Mouse (Mus musculus) midbrain, postnatal 0 days (tissue): ENCODE measurements around the gene Olfr237-ps1. TPM values are rescaled to one million over a fixed set of nuclear protein-coding genes. Genes with fewer than 3 reads are reported as not detected.

Experiments
- ATAC-seq: fragments of 200-750 bp; cut with Nextera tagmentation; 2 replicates; pipeline ENCODE4 v1.8.0; 2017; ENCODE audit warnings: moderate number of reproducible peaks, mild to moderate bottlenecking, moderate TSS enrichment, moderate library complexity; ENCODE audit not compliant: low FRiP score
- DNase-seq: peaks from one replicate; pipeline ENCODE4 v3.0.0-alpha.2; 2015; ENCODE audit warnings: low spot score
- H3K27ac ChIP-seq: fragments of 300-500 bp; sonication (generic); 2 replicates; pipeline ENCODE4 v1.5.1; 2014; ENCODE audit warnings: low read depth, mild to moderate bottlenecking, low read length, mixed read lengths
- H3K27me3 ChIP-seq: fragments of 300-500 bp; sonication (generic); 2 replicates; pipeline ENCODE4 v1.6.1; 2014; ENCODE audit warnings: low read length, control low read depth, mixed read lengths; ENCODE audit not compliant: insufficient read depth
- H3K36me3 ChIP-seq: fragments of 300-500 bp; sonication (generic); 2 replicates; pipeline ENCODE4 v1.6.1; 2014; ENCODE audit warnings: low read length, control low read depth, mixed read lengths; ENCODE audit not compliant: insufficient read depth
- H3K4me1 ChIP-seq: fragments of 300-500 bp; sonication (generic); 2 replicates; pipeline ENCODE4 v1.6.1; 2014; ENCODE audit warnings: mild to moderate bottlenecking, control low read depth, antibody characterized with exemption, low read length, mixed read lengths; ENCODE audit not compliant: insufficient read depth
- H3K4me2 ChIP-seq: fragments of 300-500 bp; sonication (generic); 2 replicates; pipeline ENCODE4 v1.6.1; 2014; ENCODE audit warnings: low read depth, mild to moderate bottlenecking, low read length, mixed read lengths; ENCODE audit not compliant: poor library complexity, severe bottlenecking
- H3K4me3 ChIP-seq: fragments of 300-500 bp; sonication (generic); 2 replicates; pipeline ENCODE4 v1.5.1; 2014; ENCODE audit warnings: low read depth, mild to moderate bottlenecking, low read length, moderate library complexity
- H3K9ac ChIP-seq: fragments of 300-500 bp; sonication (generic); replicated peaks from 2 replicates; pipeline ENCODE4 v1.6.1; 2014; ENCODE audit warnings: mild to moderate bottlenecking, low read length, moderate library complexity, mixed read lengths; ENCODE audit not compliant: poor library complexity, severe bottlenecking
- H3K9me3 ChIP-seq: fragments of 300-500 bp; sonication (generic); 2 replicates; pipeline ENCODE4 v1.6.1; 2016; ENCODE audit warnings: low read length, control low read depth
- CTCF ChIP-seq: IDR thresholded peaks from 2 replicates; pipeline ENCODE4 v1.5.1; 2016; ENCODE audit warnings: antibody characterized with exemption, mild to moderate bottlenecking
- WGBS: fragments of 180-500 bp; shearing (Covaris S2); extraction: QIAGEN DNeasy Blood & Tissue Kit; methylation state at CpG from one replicate; pipeline ENCODE4 v1.1.7; 2014; 5-methylcytosine and 5-hydroxymethylcytosine counted together
- polyA plus RNA-seq: library from polyadenylated mRNA; unstranded; fragments of >200 nt; fragmentation: Nextera tagmentation; extraction: Ambion mirVana; gene quantifications from 2 replicates; pipeline ENCODE4 v1.2.1, GENCODE M21; 2015
- total RNA-seq: library from RNA; depleted of rRNA; stranded (reverse); fragments of >200 nt; gene quantifications from 2 replicates; pipeline ENCODE4 v1.2.3, GENCODE M21; 2014

Gene Olfr237-ps1
- total and polyA plus RNA-seq, 2 experiments from 2014 or later: 0.15 TPM; not detected in 1

DNA sequence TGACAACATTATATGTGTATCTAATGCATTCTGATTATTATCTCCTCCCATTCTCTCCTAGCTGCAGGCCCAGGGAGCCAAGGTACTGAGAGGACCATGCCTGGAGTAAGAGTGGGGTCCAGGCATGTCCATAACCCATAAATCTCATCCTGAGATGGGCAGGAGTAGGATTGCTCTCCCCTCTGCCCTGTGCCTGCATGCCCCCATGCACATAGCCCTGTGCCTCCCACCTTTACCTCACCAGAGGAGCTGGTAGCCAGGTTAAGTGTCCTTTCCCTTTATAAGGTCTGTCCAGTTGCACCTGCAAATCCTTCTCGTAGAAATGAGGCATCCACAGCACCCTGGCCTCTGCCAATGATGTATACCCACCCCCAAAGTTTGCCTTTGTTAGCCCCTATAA is 31.8 kb downstream of the Olfr237-ps1 start:
- H3K27ac ChIP-seq: no peak overlapping the region; the same call in 1 of the 2 replicates
- ATAC-seq: 0 out of 2 replicates have a peak, but pooled peaks have one; percentile 18

GRCm38 (mm10) chr6:43178584-43179501 is 32.5 kb downstream of the Olfr237-ps1 start:
- no peak overlapping the region for H3K9ac ChIP-seq
- no peak overlapping the region for H3K4me2 ChIP-seq
- DNase-seq (peak; percentile 32), ATAC-seq (peak; percentile 56; the same call in 1 of the 2 replicates)
- H3K36me3 ChIP-seq: no peaks in the 10 kb centered on the region
- no peaks in the 10 kb centered on the region for H3K9me3 ChIP-seq
- no peak overlapping the region for H3K4me3 ChIP-seq
- 30% methylated on average over 6 of the region's 6 CpGs for WGBS
- H3K27ac ChIP-seq: no peak overlapping the region; the same call in 1 of the 2 replicates
- no peak for TF ChIP-seq CTCF
- 0 out of 2 replicates have a peak, but pooled peaks cover 3% of the 10 kb centered on the region for H3K4me1 ChIP-seq
- no peaks in the 10 kb centered on the region for H3K27me3 ChIP-seq

More for the DNA sequence above, 31.8 kb downstream of the Olfr237-ps1 start:
- TF ChIP-seq CTCF: no peak
- no peaks in the 10 kb centered on the region for H3K27me3 ChIP-seq
- H3K4me2 ChIP-seq: no peak overlapping the region
- 57% methylated on average over 1 of the region's 1 CpGs for WGBS
- no peaks in the 10 kb centered on the region for H3K36me3 ChIP-seq
- H3K4me1 ChIP-seq: 0 out of 2 replicates have a peak, but pooled peaks cover 3% of the 10 kb centered on the region
- no peaks in the 10 kb centered on the region for H3K9me3 ChIP-seq
- H3K4me3 ChIP-seq: no peak overlapping the region
- no peak for DNase-seq
- no peak overlapping the region for H3K9ac ChIP-seq

DNA sequence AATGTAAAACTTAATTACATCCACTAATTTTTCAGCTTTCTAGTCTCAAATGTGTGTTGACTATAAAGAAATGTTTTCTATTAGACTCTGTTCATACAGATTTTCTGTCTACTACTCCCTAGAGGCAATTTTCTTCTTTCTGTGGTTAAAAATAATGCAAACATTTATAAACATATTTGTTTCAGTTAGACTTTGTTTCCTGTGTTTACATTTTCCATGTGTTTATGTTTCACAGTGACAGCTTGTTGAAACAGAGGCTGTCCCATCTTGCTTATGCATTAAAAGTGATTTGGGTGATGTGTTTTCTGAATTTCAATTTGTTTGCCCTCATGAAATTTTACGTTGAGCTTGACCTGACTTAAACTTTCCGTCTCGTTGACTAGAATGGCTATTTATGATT is 44.6 kb downstream of the Olfr237-ps1 start:
- Histone ChIP-seq H3K9ac (no peak overlapping the region), H3K4me1 (no peaks in the 10 kb centered on the region), H3K9me3 (no peaks in the 10 kb centered on the region), H3K4me3 (no peak overlapping the region), H3K27ac (no peak overlapping the region), H3K4me2 (no peak overlapping the region), H3K27me3 (no peaks in the 10 kb centered on the region), H3K36me3 (no peaks in the 10 kb centered on the region)
- no peak for TF ChIP-seq CTCF
- ATAC-seq: no peak
- DNase-seq: no peak
- 87% methylated on average over 3 of the region's 3 CpGs for WGBS

- Histone ChIP-seq H3K9ac (no peak within 1 kb of the TSS), H3K9me3 (no peaks in the 10 kb centered on the region), H3K4me3 (no peak within 1 kb of the TSS), H3K4me1 (no peaks in the 10 kb centered on the region), H3K27ac (no peak within 1 kb of the TSS), H3K4me2 (no peak within 1 kb of the TSS), H3K36me3 (no peaks in the 10 kb centered on the region), H3K27me3 (no peaks in the 10 kb centered on the region)
- DNase-seq: peak; percentile 24
- no peak for ATAC-seq
- no peak for TF ChIP-seq CTCF
Measured at GRCm38 (mm10) chr6:43196781-43197180, 50.4 kb downstream of the Olfr237-ps1 start, which contains the start of gene Olfr435. Olfr435 (plus strand) TSS chr6:43197146.

DNA sequence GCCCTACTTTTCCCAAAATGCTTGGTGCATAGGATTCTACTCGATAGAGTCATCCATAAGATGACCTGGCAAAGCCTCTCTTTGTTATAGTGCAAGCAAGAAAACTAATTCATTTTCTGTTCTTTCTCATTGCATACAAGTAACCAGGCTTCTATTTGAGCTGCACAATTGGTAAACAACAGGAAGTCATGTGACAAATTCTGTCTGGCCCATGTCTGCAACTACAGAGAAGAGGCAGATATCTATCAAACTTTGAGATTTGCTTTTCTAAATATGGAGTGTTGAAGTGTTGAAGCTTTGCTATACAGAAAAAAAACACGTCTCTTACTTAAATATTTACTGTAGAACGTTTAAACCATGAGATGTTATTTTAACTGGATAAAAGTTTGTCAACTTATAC is 51.7 kb downstream of the Olfr237-ps1 start:
- Histone ChIP-seq H3K27ac (no peak overlapping the region), H3K36me3 (no peaks in the 10 kb centered on the region), H3K9me3 (no peaks in the 10 kb centered on the region), H3K4me2 (no peak overlapping the region), H3K27me3 (no peaks in the 10 kb centered on the region), H3K4me1 (no peaks in the 10 kb centered on the region), H3K9ac (no peak overlapping the region), H3K4me3 (no peak overlapping the region)
- TF ChIP-seq CTCF: no peak
- ATAC-seq: no peak
- WGBS: 82% methylated on average over 3 of the region's 3 CpGs
- DNase-seq: no peak

GRCm38 (mm10) chr6:43202786-43203185 is 56.4 kb downstream of the Olfr237-ps1 start:
- H3K9me3 ChIP-seq: no peaks in the 10 kb centered on the region
- no peaks in the 10 kb centered on the region for H3K27me3 ChIP-seq
- H3K27ac ChIP-seq: no peak overlapping the region
- no peaks in the 10 kb centered on the region for H3K4me1 ChIP-seq
- ATAC-seq: no peak
- H3K4me2 ChIP-seq: no peak overlapping the region
- no peak for TF ChIP-seq CTCF
- H3K36me3 ChIP-seq: no peaks in the 10 kb centered on the region
- DNase-seq: no peak
- H3K4me3 ChIP-seq: no peak overlapping the region
- no peak overlapping the region for H3K9ac ChIP-seq
